8 mouse cellular contexts compared by ENCODE assay signal in genomic region chr5:25100516-25101125, GRCm38 (mm10). TPM values are rescaled to one million over a fixed set of nuclear protein-coding genes. Genes with fewer than 3 reads are reported as not detected.
DNase-seq lines count a peak whose midpoint lies in the region; ATAC-seq and TF ChIP-seq lines count a peak whose summit lies in the region.

Gene Prkag2 (minus strand): TSS chr5:25100642.

- no peak for TF ChIP-seq POLR2A in kidney, adult 2 months (IDR thresholded peaks at IDR 0.05; ENCODE audit: low read depth, low read length)

- peaks cover 33% of the 10 kb centered on the region for H3K27me3 ChIP-seq in erythroblast, embryonic 14.5 days (ENCODE audit: control insufficient read depth)
- no peaks in the 10 kb centered on the region for H3K27me3 ChIP-seq in kidney, adult 2 months (replicated peaks; ENCODE audit: control insufficient read depth, insufficient read depth, low read length)
- peaks cover 50% of the 10 kb centered on the region for H3K27me3 ChIP-seq in limb, embryonic 15.5 days
- peaks cover 47% of the 10 kb centered on the region for H3K27me3 ChIP-seq in midbrain, embryonic 15.5 days (replicated peaks)

- peak within 1 kb of the TSS; percentile 53 for H3K4me3 ChIP-seq in erythroblast, embryonic 14.5 days (replicated peaks)
- H3K4me3 ChIP-seq in kidney, adult 2 months (ENCODE audit: insufficient read depth, low read depth, low read length), result peak within 1 kb of the TSS; percentile 54
- peak within 1 kb of the TSS; percentile 65 for H3K4me3 ChIP-seq in limb, embryonic 15.5 days
- peak within 1 kb of the TSS; percentile 59 for H3K4me3 ChIP-seq in midbrain, embryonic 15.5 days

- TF ChIP-seq CTCF in kidney, adult 2 months (conservative IDR thresholded peaks at IDR 0.05; ENCODE audit: insufficient read depth, insufficient read length, low read depth, low read length), result no peak

- no peak for ATAC-seq in erythroblast, adult 5-6 weeks (replicated peaks; ENCODE audit: low FRiP score, poor library complexity, severe bottlenecking)
- ATAC-seq in limb, embryonic 15.5 days (ENCODE audit: insufficient number of reproducible peaks, low FRiP score, low TSS enrichment, low read depth), result peak; percentile 67
- peak; percentile 63 for ATAC-seq in midbrain, embryonic 15.5 days (replicated peaks)

- peak within 1 kb of the TSS; percentile 100 for H3K4me2 ChIP-seq in limb, embryonic 15.5 days
- H3K4me2 ChIP-seq in midbrain, embryonic 15.5 days, result peak within 1 kb of the TSS; percentile 100

- no peaks in the 10 kb centered on the region for H3K9me3 ChIP-seq in erythroblast, embryonic 14.5 days (ENCODE audit: control insufficient read depth, low read length)
- no peaks in the 10 kb centered on the region for H3K9me3 ChIP-seq in limb, embryonic 15.5 days
- no peaks in the 10 kb centered on the region for H3K9me3 ChIP-seq in midbrain, embryonic 15.5 days

- H3K4me1 ChIP-seq in erythroblast, embryonic 14.5 days (ENCODE audit: control insufficient read depth), result no peaks in the 10 kb centered on the region
- H3K4me1 ChIP-seq in kidney, adult 2 months (ENCODE audit: control insufficient read depth, insufficient read depth, low read length), result peaks cover 8% of the 10 kb centered on the region; the same call in 1 of the 2 replicates
- peaks cover 26% of the 10 kb centered on the region for H3K4me1 ChIP-seq in limb, embryonic 15.5 days
- peaks cover 22% of the 10 kb centered on the region for H3K4me1 ChIP-seq in midbrain, embryonic 15.5 days

- H3K9ac ChIP-seq in limb, embryonic 15.5 days, result peak within 1 kb of the TSS; percentile 50
- peak within 1 kb of the TSS; percentile 50 for H3K9ac ChIP-seq in midbrain, embryonic 15.5 days

- peak within 1 kb of the TSS; percentile 81 for H3K27ac ChIP-seq in kidney, adult 2 months (ENCODE audit: insufficient read depth, low read depth, low read length)
- H3K27ac ChIP-seq in limb, embryonic 15.5 days, result no peak within 1 kb of the TSS; the same call in 1 of the 2 replicates
- no peak within 1 kb of the TSS for H3K27ac ChIP-seq in midbrain, embryonic 15.5 days

- peak; percentile 49 for DNase-seq in embryo, embryonic 10.5 days (ENCODE audit: low spot score)
- peak; percentile 60 for DNase-seq in heart, adult 8-10 months (ENCODE audit: low spot score)
- DNase-seq in kidney, adult 2 months, result peak; percentile 90
- peak; percentile 49 to 77 for DNase-seq in spleen, postnatal 4 days (ENCODE audit: low spot score in 2 of 2)

- H3K36me3 ChIP-seq in erythroblast, embryonic 14.5 days (ENCODE audit: control insufficient read depth), result no peaks in the 10 kb centered on the region
- no peaks in the 10 kb centered on the region for H3K36me3 ChIP-seq in kidney, adult 2 months (ENCODE audit: control insufficient read depth, insufficient read depth, low read length)
- H3K36me3 ChIP-seq in limb, embryonic 15.5 days, result no peaks in the 10 kb centered on the region
- H3K36me3 ChIP-seq in midbrain, embryonic 15.5 days (replicated peaks), result no peaks in the 10 kb centered on the region

- under 1% methylated on average over 49 of the region's 50 CpGs for WGBS in kidney, adult 2 months
- WGBS in limb, embryonic 15.5 days, result under 1% methylated on average over 38 of the region's 50 CpGs
- under 1% methylated on average over 28 of the region's 50 CpGs for WGBS in midbrain, embryonic 15.5 days

RNA-seq across cellular contexts. Expression of gene Prkag2, which starts in this region (rescaled TPM):
- 0.07 and 0.14 TPM in 2 replicates for polyA plus RNA-seq in erythroblast, embryonic 14.5 days (2012)
- 8.5 and 10.0 TPM in 2 replicates for total RNA-seq in erythroblast, adult 5-6 weeks (2015; ENCODE audit: low replicate concordance)
- total RNA-seq in erythroblast, adult 5-6 weeks (2017; ENCODE audit: low replicate concordance), result 2.0 and 2.8 TPM in 2 replicates
- total RNA-seq in heart, adult 8-10 months (2022), result 10 to 100 TPM; 26.9 to 39.0 (median 30.5) TPM
- 29.5 and 36.8 TPM in 2 replicates for polyA plus RNA-seq in kidney, adult 2 months (2012; rRNA removed)
- polyA plus RNA-seq in limb, embryonic 15.5 days (2015; fragmentation: Nextera tagmentation; extraction: Ambion mirVana), result 20.1 and 21.7 TPM in 2 replicates
- 93.7 and 102 TPM in 2 replicates for polyA plus RNA-seq in midbrain, embryonic 15.5 days (2015; fragmentation: Nextera tagmentation; extraction: Ambion mirVana)

Comparison
In these comparisons a context has a peak if more than half of its experiments do, and no peak if none do; other contexts are left out.
1. RNA of gene Prkag2 (polyA plus RNA-seq): 93.7 to 102 TPM in midbrain, embryonic 15.5 days, 29.5 to 36.8 TPM in kidney, adult 2 months and 20.1 to 21.7 TPM in limb, embryonic 15.5 days; 0.07 to 0.14 TPM in erythroblast, embryonic 14.5 days; every median in the first group is over 10 times any median in the second.
2. Peak in every context shown above with its lines, with median percentiles within 50 percentile points of each other: H3K4me3 ChIP-seq and DNase-seq.